Mouse (Mus musculus) MEL (cell line): ENCODE results near the gene Grtp1. TPM values are rescaled to one million over a fixed set of nuclear protein-coding genes. Genes with fewer than 3 reads are reported as not detected.

Source experiments
- DNase-seq: peaks from one replicate; pipeline ENCODE4 v3.0.0; 2011; ENCODE audit warnings: low read depth, low spot score
- H3K27ac ChIP-seq: 2 replicates; pipeline ENCODE4 v1.5.1; 2012; ENCODE audit warnings: low read depth, mild to moderate bottlenecking, control low read depth, low read length, moderate library complexity; ENCODE audit not compliant: control insufficient read depth
- H3K27me3 ChIP-seq, 2 experiments: fragments of 150-350 bp in 1 of 2; sonication (generic) in 1 of 2; 2 replicates each; pipeline ENCODE4 v1.6.1; 2012; ENCODE audit warnings: low read length in 2 of 2, mild to moderate bottlenecking in 2 of 2, improper control_type of control experiment in 1 of 2, moderate library complexity in 1 of 2; ENCODE audit not compliant: insufficient read depth in 2 of 2, control insufficient read depth in 1 of 2
- H3K36me3 ChIP-seq, 2 experiments: 2 replicates each; pipeline ENCODE4 v1.6.1; 2012 to 2014; ENCODE audit warnings: low read length in 2 of 2, improper control_type of control experiment in 1 of 2, inconsistent platforms in 1 of 2, mild to moderate bottlenecking in 1 of 2; ENCODE audit not compliant: insufficient read depth in 2 of 2, control insufficient read depth in 1 of 2
- H3K4me1 ChIP-seq, 2 experiments: fragments of 150-350 bp in 1 of 2; sonication (generic) in 1 of 2; 2 replicates each; pipeline ENCODE4 v1.6.1; 2012; ENCODE audit warnings: low read length in 2 of 2, improper control_type of control experiment in 1 of 2, mild to moderate bottlenecking in 1 of 2; ENCODE audit not compliant: insufficient read depth in 2 of 2, control insufficient read depth in 1 of 2
- H3K4me3 ChIP-seq, 2 experiments: fragments of 150-350 bp in 1 of 2; sonication (generic) in 1 of 2; 2 replicates each; pipeline ENCODE4 v1.5.1; 2012; ENCODE audit warnings: low read depth in 2 of 2, low read length in 2 of 2, mild to moderate bottlenecking in 2 of 2, moderate library complexity in 2 of 2, control low read depth in 1 of 2, improper control_type of control experiment in 1 of 2; ENCODE audit not compliant: control insufficient read depth in 1 of 2, insufficient read depth in 1 of 2
- H3K79me2 ChIP-seq: 2 replicates; pipeline ENCODE4 v1.6.1; 2012; ENCODE audit warnings: mild to moderate bottlenecking, low read length, moderate library complexity; ENCODE audit not compliant: control insufficient read depth, poor library complexity, insufficient read depth
- H3K9ac ChIP-seq: 2 replicates; pipeline ENCODE4 v1.6.1; 2012; ENCODE audit warnings: low read depth, mild to moderate bottlenecking, control low read depth, low read length, moderate library complexity; ENCODE audit not compliant: control insufficient read depth, poor library complexity, severe bottlenecking
- H3K9me3 ChIP-seq: fragments of 150-350 bp; sonication (generic); replicated peaks from 2 replicates; pipeline ENCODE4 v1.6.1; 2012; ENCODE audit warnings: mild to moderate bottlenecking, low read length, improper control_type of control experiment, moderate library complexity; ENCODE audit not compliant: insufficient read depth
- CHD1 ChIP-seq: IDR thresholded peaks from 2 replicates; pipeline ENCODE4 v1.6.1; 2012; ENCODE audit warnings: low read depth, mild to moderate bottlenecking, inconsistent platforms, low read length, improper control_type of control experiment
- E2F4 ChIP-seq: IDR thresholded peaks from 2 replicates; pipeline ENCODE4 v1.6.1; 2011; ENCODE audit warnings: low read depth, low read length, improper control_type of control experiment, borderline replicate concordance
- HCFC1 ChIP-seq: IDR thresholded peaks from 2 replicates; pipeline ENCODE4 v1.6.1; 2012; ENCODE audit warnings: low read depth, mild to moderate bottlenecking, inconsistent platforms, low read length, improper control_type of control experiment, moderate library complexity
- MAFK ChIP-seq: IDR thresholded peaks from 2 replicates; pipeline ENCODE4 v1.6.1; 2011; ENCODE audit warnings: low read depth, mild to moderate bottlenecking, low read length, improper control_type of control experiment, borderline replicate concordance
- MYB ChIP-seq: IDR thresholded peaks from 2 replicates; pipeline ENCODE4 v1.6.1; 2011; ENCODE audit warnings: mild to moderate bottlenecking, low read depth, low read length, improper control_type of control experiment
- POLR2A ChIP-seq, 2 experiments: IDR thresholded peaks; 2 replicates each; pipeline ENCODE4 v1.6.1; 2011 to 2012; ENCODE audit warnings: low read length in 2 of 2, mild to moderate bottlenecking in 2 of 2, control low read depth in 1 of 2, improper control_type of control experiment in 1 of 2, low read depth in 1 of 2, moderate library complexity in 1 of 2; ENCODE audit not compliant: control insufficient read depth in 1 of 2, insufficient read depth in 1 of 2, poor library complexity in 1 of 2
- TBP ChIP-seq: IDR thresholded peaks from 2 replicates; pipeline ENCODE4 v1.8.0; 2011; ENCODE audit warnings: low read depth, low read length, improper control_type of control experiment
- USF1 ChIP-seq: IDR thresholded peaks from 2 replicates; pipeline ENCODE4 v1.6.1; 2014; ENCODE audit warnings: low read depth, mild to moderate bottlenecking, inconsistent platforms, low read length, improper control_type of control experiment, moderate library complexity
- ZNF384 ChIP-seq: IDR thresholded peaks from 2 replicates; pipeline ENCODE4 v1.6.1; 2012; ENCODE audit warnings: low read depth, mild to moderate bottlenecking, inconsistent platforms, low read length, improper control_type of control experiment
- polyA plus RNA-seq, 2 experiments: library from polyadenylated mRNA; stranded (reverse) in 1 of 2; unstranded in 1 of 2; fragments of >175 nt in 1 of 2; fragments of >200 nt in 1 of 2; gene quantifications; 2 replicates each; pipeline versions ENCODE4 v1.2.1 to v1.2.4; 2012; ENCODE audit warnings: low replicate concordance in 2 of 2, low read depth in 1 of 2; ENCODE audit not compliant: insufficient read length in 2 of 2, insufficient read depth in 1 of 2, missing spikeins in 1 of 2
- total RNA-seq: library from RNA; depleted of rRNA; stranded (reverse); fragments of 300-350 nt; gene quantifications from 2 replicates; pipeline ENCODE4 v1.2.3, GENCODE M21; 2012

The Grtp1 gene
- total and polyA plus RNA-seq, 3 experiments, result 11.9 to 15.1 TPM; not detected in 1

DNA sequence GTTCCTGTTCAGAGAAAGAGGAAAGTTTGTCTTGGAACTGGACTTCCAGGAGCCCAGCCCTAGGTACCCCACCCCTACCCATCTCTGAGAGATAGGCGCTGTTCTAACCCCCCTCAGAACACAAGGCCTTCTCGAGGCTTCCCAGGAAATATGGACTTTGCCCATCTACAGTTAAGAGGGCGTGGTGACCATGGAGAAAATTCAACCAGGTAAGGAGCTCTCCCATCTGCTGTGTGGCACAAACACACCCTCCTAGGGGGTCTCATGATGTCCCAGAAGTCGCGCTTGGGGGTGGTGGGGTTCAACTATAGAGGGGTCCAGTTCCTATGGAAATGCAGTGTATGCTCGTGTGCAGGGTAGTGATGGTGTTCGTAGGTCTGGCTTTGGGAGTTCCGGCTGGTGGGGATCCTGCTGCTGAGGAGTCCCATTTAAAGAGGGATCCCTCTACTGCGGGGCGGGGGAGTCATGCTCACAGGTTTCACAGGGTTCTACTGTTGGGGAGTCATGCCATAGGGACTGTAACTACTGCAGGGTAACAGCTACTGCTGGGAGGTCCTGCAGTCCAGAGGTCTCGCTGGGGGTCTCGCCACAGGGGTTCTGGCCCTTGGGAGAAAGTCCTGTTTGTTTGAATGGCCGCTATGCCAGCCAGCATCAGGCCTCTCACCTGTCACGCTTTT lies 897 bp downstream of the Grtp1 start:
- H3K4me3 ChIP-seq, result peak overlapping the region; percentile 72 to 75
- H3K79me2 ChIP-seq, result peaks cover 1% of the 10 kb centered on the region; the same call in 1 of the 2 replicates
- H3K27me3 ChIP-seq, result no peaks in the 10 kb centered on the region
- peaks cover 5 to 27% of the 10 kb centered on the region in 2 experiments for H3K4me1 ChIP-seq
- peak; percentile 68; the same call in 1 of the 2 replicates for TF ChIP-seq ZNF384
- TF ChIP-seq CHD1, result no peak
- no peak for TF ChIP-seq MYB
- H3K9ac ChIP-seq, result no peak overlapping the region
- no peaks in the 10 kb centered on the region for H3K9me3 ChIP-seq
- no peak for DNase-seq
- H3K36me3 ChIP-seq, result peaks cover 0 to 20% of the 10 kb centered on the region in 2 experiments; a peak in 2 of 4 replicates
- H3K27ac ChIP-seq, result no peak overlapping the region

GRCm38 (mm10) chr8:13197493-13197892 lies 2.9 kb downstream of the Grtp1 start:
- Histone ChIP-seq H3K4me1 (peaks cover 4 to 12% of the 10 kb centered on the region in 2 experiments), H3K79me2 (peaks cover 1% of the 10 kb centered on the region; the same call in 1 of the 2 replicates), H3K9me3 (no peaks in the 10 kb centered on the region), H3K36me3 (peaks cover 0 to 5% of the 10 kb centered on the region in 2 experiments; a peak in 2 of 4 replicates)
- no peak for DNase-seq
- no peak for TF ChIP-seq POLR2A (IDR thresholded peaks at IDR 0.05; ENCODE audit: control insufficient read depth in 1 of 2, insufficient read depth in 1 of 2, low read depth in 1 of 2, low read length in 2 of 2, poor library complexity in 1 of 2)
- TF ChIP-seq, all 39 proteins: peak for 0
- no peak overlapping the region for H3K9ac ChIP-seq
- H3K4me3 ChIP-seq, result no peak overlapping the region
- H3K27me3 ChIP-seq, result no peaks in the 10 kb centered on the region
- H3K27ac ChIP-seq, result no peak overlapping the region

- Histone ChIP-seq H3K27ac (no peak overlapping the region), H3K79me2 (no peaks in the 10 kb centered on the region), H3K4me1 (0 out of 4 replicates have a peak, but pooled peaks cover 0 to 4% of the 10 kb centered on the region in 2 experiments), H3K27me3 (no peaks in the 10 kb centered on the region), H3K4me3 (no peak overlapping the region), H3K9me3 (no peaks in the 10 kb centered on the region), H3K9ac (no peak overlapping the region), H3K36me3 (no peaks in the 10 kb centered on the region)
- TF ChIP-seq HCFC1 (no peak), MAFK (no peak), E2F4 (no peak), TBP (no peak), USF1 (no peak)
- DNase-seq, result no peak
Observed at GRCm38 (mm10) chr8:13194818-13195217, 5.6 kb downstream of the Grtp1 start.
